Mouse (Mus musculus) cerebellum, postnatal 25 days (tissue): ENCODE data around the gene Park7.
A peak's percentile ranks its signal among the peaks of the same experiment; 100 is the strongest.

Source experiments
- DNase-seq, 2 experiments: peaks; one replicate each; pipeline ENCODE4 v3.0.0; 2021; ENCODE audit warnings: mixed read lengths in 2 of 2

The Park7 gene

DNA sequence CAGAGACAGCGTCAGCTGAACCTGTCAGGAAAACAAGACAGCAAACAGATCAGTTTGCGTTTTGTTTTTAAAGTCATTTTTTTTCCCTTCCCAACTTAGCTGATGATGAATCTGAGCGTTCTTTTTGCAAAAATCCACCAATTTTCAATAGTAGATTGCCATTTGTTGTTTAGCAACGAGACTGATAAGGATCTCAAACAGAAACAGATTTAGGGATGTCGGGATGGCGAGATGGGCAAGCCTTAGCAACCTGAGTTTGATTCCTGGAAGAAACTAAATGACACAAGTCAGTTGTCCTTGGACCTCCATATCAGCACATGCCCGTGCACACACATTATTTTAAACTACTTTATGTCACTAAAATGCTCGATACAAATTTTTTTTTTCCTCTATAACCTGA lies 41.6 kb downstream of the Park7 start:
- no peak for DNase-seq

DNA sequence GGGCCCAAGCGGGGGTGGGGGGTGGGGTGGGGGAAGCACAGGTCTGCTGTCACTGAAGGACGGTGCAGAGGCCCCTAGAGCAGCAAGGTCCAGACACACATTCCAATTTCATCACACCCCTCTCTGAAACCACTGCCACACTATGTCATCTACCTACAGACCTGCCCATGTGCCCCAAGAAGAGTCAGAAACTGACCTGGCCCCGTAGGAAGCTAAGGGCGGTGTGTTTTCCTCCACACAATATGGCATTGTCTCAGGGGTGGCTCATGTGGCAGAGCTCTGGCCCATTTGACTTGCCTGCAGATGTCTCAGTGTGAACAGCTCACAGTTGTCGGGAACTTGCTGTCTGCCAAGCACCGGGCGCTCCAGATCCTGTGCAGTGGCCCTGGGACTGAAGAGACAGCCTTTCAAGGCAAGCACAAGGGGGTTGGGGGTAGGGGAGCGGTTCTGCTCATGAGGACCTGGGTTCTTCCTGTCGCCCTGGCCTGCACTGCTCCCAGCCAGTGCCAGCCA lies 42.0 kb downstream of the Park7 start:
- peak; percentile 26 to 34 for DNase-seq

DNA sequence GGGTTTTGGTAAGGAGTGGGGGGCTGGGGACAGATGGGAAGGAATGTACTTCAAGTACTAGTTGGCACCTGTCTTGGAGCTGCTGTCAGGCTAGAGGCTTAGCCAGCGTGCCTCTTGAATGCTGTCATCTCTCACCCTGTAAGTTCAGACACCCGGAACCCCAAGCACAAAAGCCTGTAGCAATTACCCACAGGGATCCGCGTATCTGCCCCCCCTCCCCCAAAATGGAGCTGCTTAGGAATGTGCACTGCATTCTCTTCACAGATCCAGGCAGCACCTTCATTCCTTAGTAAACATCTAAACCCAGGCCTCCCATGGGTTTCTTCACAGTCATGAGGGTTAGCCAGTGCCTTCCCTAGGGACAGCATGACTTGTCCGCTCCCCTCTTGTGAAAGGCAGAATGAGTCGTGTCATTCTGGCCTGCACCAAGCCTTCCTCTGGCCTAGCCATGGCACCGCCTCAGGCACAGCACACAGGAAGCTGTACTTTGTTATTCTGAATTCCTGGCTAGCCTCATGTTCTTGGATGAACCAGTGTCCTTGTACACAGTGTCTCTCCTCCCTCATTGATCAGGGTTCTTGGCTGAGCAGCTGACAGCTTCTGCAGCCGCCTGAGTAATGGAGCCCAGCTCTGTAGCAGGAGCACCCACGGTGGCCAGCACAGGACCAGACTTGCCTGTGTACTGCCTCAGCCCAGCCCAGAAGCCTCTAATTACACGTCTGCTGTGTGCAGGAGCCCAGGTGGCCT lies 42.7 kb downstream of the Park7 start:
- DNase-seq: no peak

DNA sequence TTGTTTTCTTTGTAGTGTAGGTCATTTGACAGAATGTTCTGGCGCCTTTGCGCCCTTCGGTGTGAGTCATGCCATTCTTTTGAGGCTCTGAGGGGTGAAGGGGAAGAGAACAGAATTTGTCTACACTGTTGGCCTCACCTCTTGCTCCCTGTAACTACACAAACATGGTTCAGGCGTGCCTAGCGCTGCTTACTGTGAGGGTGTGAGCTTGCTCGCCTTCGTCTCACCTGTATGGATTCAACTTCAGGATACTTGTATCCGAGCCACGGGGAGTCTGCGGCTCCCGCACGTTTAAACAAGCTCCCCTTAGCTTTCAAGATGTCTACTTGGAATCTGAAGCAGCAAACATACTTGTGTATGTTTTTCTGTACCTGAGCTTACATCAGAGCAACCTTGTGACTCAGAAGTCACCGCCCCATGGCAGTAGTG lies 43.3 kb downstream of the Park7 start:
- DNase-seq: no peak

DNA sequence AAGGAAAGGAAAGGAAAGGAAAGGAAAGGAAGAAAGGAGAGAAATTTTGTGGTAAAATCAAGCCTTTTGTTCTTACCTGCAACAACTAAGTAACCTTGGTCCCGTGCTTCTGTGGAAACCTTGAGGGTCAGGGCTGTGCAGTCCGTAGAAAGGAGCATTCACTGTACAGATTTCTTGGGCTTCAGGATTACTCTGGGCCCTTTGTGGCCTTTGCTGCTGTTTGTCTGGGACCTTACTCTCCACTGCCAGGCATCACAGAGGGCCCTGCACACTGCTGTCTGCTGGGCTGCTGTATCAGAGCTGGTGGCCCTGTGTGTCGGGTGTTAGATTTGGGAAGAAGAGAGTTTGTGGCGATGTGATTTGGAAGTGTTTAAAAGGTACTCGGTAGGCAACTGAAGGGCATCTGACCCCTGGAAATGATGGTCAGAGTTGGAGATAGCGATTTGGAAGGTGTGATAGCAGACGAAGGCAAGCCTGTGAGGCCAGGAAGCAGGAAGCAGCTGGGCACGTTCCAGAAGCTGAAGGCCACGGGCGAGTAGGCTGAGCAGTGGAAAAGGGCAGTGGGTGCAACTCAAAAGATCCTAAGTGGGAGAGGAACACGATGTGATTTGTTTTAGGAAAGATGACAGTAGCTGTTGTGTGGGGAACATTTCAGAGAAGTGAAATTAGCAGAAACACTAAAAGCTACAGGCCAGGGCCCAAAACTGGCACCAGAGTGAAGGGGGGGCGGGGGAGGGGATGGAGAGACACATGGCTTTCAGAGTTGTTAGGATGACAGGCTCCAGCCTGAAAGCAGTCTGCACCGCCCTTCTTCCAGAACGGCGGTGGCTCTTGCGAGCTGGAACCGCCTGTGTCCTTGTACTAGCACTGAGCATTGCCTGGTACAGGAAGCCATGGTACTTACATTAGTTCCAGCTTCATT lies 44.7 kb downstream of the Park7 start:
- no peak for DNase-seq

DNA sequence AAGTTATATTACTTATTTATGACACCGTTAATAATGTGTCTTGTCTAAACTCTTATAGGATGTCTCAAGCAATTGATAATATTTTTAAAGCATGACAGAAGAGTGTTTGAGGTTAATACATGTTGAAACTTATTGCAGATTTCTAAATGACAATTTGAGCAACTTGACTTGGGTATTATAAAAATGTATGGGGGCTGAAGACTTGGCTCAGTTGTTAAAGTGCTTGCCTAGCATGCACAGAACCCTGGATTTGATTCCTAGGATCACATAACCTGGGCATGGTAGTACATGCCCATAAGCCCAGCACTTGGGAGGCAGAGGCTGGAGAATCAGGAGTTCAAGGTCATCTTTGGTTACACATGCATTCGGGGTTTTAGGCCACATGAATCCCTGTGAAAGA lies 45.4 kb downstream of the Park7 start:
- no peak for DNase-seq

DNA sequence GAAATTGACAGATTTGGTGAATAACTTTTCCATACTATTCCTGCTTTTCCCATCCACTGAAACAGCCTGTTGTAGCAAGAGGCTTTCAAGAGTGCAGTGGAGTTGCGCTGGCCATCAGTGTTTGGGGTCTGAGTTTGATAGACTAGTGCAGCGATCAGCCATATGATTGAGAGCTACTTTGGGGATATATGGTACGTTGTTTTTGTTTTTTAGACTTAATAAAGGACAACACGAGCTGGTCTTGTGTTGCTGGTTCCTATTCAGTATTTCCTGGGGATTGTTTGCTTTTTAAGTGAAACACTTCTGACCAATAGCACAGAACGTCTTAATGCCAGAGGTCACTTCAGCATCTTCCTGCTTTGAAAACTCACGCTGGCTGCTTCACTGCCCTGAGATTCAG lies 46.1 kb downstream of the Park7 start:
- DNase-seq: no peak

DNA sequence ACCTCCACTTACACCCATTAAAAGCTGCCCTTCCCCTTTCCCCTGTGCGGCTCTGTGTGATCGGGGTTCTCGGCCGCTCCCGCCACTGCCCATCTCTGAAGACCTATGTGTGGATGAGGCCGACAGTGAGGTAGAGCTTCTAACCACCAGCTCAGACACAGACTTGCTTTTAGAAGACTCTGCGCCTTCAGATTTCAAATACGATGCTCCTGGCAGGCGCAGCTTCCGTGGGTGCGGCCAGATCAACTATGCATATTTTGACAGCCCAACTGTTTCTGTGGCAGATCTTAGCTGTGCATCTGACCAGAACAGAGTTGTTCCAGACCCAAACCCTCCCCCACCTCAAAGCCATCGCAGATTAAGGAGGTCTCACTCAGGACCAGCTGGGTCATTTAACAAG lies 47.7 kb downstream of the Park7 start:
- DNase-seq: no peak

DNA sequence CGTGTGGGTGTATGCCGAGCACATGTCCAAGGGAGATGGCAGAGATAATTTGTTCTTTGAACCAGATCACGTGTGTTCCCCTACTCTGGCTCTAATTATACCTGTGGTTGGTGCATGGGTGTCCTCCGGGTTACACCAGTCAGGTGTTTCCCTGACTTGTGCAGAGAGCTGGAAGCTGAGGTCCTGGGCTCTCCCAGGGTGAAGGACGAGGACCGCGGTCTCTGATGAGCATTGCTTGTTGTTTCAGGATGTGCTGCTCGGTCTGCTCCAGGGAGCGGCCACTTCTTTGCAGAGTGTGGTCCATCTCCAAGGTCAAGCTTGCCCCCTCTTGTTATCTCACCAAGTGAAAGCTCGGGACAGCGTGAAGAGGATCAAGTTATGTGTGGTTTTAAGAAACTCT lies 48.2 kb downstream of the Park7 start:
- no peak for DNase-seq

DNA sequence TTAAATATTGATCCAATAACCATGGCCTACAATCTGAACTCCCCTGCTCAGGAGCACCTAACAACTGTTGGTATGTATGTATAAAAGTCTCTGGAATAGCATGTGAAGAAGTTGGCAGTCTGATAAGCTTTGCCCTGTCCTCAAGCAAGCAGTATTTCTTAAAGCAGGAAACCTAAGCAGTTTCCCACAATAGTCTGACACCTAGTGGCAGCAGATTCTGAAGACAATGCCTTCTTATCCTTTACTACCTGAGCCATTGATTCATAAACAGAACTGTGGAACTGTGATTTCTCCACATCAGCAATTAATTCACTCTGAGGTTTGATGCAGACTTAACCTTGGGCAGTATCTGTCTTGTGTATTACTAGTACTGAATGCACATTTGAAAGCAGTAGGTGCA lies 48.9 kb downstream of the Park7 start:
- no peak for DNase-seq

DNA sequence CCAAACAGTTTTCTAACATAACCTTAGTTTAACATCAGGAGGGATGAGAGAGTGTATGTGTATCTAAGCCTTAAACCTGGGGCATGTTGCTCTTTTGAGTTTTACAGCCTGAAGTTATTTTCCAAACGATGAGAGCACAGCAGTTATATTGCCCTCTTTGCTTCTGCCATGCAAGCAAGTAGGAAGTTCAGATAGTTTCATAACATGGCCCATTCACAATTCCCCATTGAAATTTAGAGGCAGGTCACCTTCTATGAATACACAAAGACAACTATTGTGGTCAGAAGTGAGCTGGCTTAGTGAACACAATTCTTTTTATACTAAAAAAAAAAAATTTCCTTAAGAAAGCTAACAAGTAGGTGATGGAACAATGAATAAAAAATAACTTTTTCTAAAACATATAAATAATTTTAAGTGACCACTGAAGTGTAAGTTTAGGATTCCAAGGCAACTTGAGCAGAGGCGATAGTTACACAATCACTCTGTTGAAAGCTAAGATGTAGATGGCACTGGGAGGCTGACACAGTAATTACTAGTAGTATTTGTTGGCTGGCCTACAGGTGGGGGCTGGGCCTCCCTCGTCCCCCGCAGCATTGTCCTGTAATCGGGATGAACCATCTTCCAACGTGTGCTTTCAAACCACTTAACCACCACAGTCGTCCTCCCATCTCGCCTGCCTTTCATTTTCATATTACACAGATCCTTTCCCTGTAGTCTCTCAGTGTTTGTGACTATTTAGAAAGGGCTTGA lies 51.4 kb downstream of the Park7 start:
- DNase-seq: no peak

DNA sequence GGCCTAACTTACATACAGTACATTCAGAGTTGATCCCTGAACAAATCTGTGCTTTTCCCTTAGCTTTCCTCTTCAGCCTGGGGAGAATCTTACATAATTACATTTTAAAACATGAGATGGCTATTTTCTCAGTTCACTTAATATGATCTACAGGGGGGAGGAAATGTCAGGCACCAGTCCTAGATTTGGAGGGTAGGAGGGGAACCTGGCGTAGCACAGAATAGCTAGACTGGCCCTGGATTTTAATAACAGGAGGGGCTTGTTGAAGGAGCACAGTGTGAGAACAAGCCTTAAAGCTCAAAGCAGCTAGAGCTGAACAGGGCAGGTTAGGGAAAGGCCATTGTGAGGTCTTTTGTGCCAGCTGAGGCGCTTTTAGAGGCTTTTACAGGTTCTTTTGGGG lies 53.1 kb downstream of the Park7 start:
- DNase-seq: no peak

DNA sequence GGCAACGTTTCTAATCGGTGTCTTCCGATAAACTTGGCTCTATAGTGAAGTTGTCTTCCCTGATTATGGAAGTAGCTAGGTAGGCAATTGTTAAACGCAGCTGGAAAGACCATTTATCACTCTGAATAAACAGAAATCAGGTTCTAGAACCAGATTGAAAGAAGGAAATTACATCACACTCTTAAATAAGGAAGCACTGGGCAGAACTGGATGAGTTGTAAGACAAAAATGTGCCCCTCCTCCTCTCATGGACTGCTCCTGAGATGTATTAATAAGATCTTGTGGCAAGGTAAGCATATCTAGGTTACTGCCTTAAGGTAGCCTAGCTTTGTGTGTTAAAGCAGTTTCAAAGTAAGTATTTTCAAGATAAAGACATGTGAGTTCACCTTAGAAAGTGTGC lies 53.7 kb downstream of the Park7 start:
- DNase-seq: no peak

DNA sequence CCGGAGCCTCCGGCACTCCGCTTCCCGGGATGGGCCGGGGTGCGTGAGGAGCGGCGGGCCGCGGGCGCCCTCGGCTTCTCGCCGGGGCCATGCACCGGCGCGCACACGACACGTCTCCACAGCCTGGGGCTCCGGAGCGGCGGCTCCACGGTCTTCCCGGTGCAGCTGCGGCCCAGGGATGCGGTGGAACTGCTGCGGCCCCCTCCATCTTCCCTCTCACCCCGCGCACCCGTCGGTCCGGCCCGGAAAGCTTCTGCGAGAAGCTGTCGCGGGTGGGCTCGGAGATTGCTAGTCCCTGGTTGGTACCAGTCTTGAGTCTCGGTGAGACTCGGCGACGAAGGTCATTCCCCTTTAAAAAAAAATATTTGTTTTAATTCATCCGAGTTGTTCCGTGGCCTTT lies 58.9 kb downstream of the Park7 start:
- DNase-seq: no peak

DNA sequence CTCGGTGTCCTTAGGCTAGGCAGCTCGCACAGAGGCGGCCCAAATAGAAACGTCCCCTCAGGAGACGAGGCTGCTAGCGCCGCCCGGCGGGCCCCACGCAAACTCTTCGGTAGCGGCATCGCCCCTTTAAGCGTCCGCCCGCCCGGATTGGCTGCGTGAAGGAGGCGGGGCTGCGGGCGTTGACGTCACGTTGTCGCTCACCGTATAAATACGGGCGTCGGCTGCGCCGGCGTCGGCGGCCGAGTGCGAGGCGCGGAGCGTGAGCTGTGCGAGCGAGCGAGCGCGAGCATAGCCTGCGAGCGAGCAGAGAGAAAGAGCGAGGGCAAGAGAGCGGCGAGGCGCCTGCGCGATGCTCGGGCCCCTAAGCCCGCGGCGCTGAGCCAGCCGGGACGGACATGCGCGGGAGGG lies 59.4 kb downstream of the Park7 start:
- DNase-seq: peak; percentile 98 to 99

DNA sequence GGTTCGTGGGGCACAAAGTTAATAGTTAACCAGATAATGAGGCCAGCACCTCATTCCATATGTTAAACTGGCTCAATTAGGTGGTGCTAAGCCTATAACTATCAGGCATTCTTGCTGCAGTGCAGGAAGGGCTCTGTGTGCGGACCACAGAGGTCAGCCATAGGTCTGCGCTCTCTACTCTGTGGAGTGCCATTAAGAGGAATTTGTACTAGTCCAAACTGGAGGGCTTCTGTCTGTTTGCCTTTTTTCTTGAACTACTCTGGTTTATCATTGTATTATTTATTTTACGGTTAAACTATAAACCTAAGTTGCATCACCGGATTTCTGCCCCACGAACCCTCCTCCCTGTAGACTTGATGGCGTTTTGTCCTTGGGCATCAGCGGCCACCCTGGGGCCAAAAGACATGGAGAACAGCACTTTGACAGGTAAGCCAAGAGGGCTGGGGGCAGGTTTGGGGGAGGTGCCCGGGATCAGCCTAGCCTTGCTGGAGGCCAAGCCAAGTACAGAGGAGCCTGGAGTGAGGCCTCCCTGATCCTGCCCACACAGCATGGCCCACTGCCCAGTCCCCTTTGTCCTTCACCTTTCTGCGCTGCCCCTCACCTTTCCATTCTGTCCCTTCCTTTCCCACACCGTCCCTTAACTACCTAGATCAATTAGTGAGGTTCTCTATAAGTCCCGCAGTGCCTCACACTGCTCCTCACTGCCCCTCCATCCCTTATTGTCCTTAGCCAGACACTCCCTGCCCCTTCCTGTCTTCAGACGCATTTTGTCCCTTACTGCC lies 60.4 kb downstream of the Park7 start, which contains the start of gene Errfi1:
Gene Errfi1 (plus strand): TSS at position 240 of the 782 bp plus-strand sequence.
- peak in 1 of 2 experiments; percentile 46 for DNase-seq

DNA sequence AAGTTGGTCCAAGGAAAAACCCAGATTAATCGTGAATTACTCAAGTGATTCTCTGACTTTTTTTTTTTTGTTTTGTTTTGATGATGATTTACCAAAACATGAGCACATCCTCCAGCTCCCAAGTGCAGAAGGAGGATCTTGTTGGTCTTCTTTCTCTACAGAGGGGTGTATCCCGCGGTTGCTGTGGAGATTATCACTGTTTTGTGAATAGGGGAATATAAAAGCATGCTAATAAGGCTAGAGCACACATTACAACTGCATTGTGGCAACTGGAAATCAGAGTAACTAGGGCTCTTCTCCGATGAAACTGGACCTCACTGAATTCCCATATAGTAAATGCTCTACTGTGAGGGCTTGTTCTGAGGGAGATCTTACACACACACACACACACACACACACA lies 61.8 kb downstream of the Park7 start:
- DNase-seq: no peak

DNA sequence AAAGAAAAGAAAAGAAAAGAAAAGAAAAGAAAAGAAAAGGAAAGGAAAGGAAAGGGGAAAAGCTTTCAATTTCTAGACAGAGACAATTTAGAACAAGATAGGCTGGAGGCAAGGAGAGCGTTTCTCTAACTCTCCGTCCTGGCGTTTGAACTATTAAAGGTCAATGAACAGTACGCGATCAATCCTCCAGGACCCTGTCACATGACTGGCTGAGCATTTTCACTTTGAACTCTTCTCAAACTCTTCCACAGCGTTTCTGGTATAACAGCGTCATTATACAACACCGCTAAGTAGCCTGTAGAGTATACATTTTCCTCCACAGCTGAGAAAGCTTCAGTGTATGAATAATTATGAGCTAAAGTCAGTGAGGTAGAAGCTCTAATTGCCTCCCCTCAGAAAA lies 62.2 kb downstream of the Park7 start:
- no peak for DNase-seq

DNA sequence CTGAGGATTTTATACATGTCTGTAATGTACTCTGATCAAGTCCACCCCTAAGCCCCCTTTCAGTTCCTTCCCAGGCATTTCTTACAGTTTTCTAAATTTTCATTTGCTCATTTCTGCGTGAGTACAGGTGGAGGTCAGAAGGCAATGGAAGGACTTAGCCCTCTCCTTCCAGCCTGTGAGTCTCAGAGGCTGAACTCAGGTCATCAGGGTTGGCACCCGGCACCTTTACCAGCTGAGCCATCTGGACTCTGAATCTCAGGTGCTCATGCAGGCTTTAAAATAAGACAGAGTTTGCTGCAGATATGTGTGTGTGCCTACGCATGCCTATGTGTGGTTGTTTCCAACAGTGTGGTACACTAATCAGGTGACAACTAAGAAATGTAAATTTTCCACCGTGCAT lies 63.3 kb downstream of the Park7 start:
- DNase-seq: peak in 1 of 2 experiments; percentile 24

DNA sequence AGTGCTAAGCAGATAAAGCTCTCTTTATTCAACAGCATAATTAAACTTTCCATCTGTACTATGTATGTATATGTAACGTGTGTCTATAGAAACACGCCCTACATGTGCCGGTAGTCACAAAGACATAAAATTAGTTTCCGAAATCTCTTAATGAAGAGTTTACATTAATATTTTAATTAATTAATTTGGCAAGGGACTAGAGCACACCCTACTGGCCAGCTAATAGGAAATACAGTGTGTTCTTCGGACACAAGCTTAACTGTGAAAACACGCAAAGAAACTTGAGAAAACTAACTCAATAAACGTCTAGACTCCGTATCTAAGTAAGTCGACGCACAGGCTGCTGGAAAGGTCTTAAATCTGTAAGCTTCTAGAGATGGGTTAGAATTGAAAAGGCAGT lies 64.3 kb downstream of the Park7 start:
- DNase-seq: no peak
